23 mouse cellular contexts compared by ENCODE assay signal in genomic region chr13:95889366-95889765, GRCm38 (mm10). TPM values are rescaled to one million over a fixed set of nuclear protein-coding genes. Genes with fewer than 3 reads are reported as not detected.
DNase-seq lines count a peak whose midpoint lies in the region; ATAC-seq and TF ChIP-seq lines count a peak whose summit lies in the region.
"Had no signal": no experiment of that assay in that cellular context is flagged by ENCODE, and none has a peak within 500 bp of the region (broad histone marks: within the 10 kb centered on the region; RNA-seq: fewer than 3 reads in every experiment).

No protein-coding gene starts in this region.

- 0 out of 2 replicates have a peak, but pooled peaks cover 2% of the 10 kb centered on the region for H3K27me3 ChIP-seq in embryonic facial prominence, embryonic 13.5 days
- H3K27me3 ChIP-seq in embryonic facial prominence, embryonic 10.5 days (replicated peaks; ENCODE audit: low read depth, poor library complexity, severe bottlenecking), result peaks cover 6% of the 10 kb centered on the region; the same call in 1 of the 2 replicates
- H3K27me3 ChIP-seq in hindbrain, embryonic 12.5 days, result no peaks in the 10 kb centered on the region
- H3K27me3 ChIP-seq in hindbrain, embryonic 11.5 days (ENCODE audit: control insufficient read depth, insufficient read depth, low read length), result no peaks in the 10 kb centered on the region
- H3K27me3 ChIP-seq in liver, adult 2 months (ENCODE audit: control insufficient read depth, insufficient read depth, low read length), result no peaks in the 10 kb centered on the region
- no peaks in the 10 kb centered on the region for H3K27me3 ChIP-seq in liver, embryonic 11.5 days (replicated peaks; ENCODE audit: control insufficient read depth, insufficient read depth, low read length)
- H3K27me3 ChIP-seq: embryonic facial prominence, embryonic 15.5 days; forebrain, embryonic 15.5 days; limb, embryonic 15.5 days; midbrain, embryonic 12.5 days; stomach, embryonic 15.5 days had no signal

- no peak for DNase-seq in embryonic facial prominence, embryonic 10.5 days (ENCODE audit: low spot score)
- DNase-seq in hindbrain, embryonic 11.5 days (ENCODE audit: low spot score), result no peak
- DNase-seq in liver, adult 2 months (ENCODE audit: extremely low read depth, low read depth, low spot score), result peak; percentile 55
- no peak for DNase-seq in liver, embryonic 11.5 days (ENCODE audit: low spot score)
- DNase-seq: cerebellum, adult 11-12 months; cerebellum, adult 9-11 months; gastrocnemius, adult 2 months; gastrocnemius, postnatal 36 days; kidney, adult 2 months had no signal

- no peaks in the 10 kb centered on the region for H3K9me3 ChIP-seq in embryonic facial prominence, embryonic 13.5 days
- H3K9me3 ChIP-seq in embryonic facial prominence, embryonic 10.5 days, result no peaks in the 10 kb centered on the region
- no peaks in the 10 kb centered on the region for H3K9me3 ChIP-seq in hindbrain, embryonic 12.5 days (replicated peaks)
- H3K9me3 ChIP-seq in hindbrain, embryonic 11.5 days (ENCODE audit: control insufficient read depth, low read length), result no peaks in the 10 kb centered on the region
- H3K9me3 ChIP-seq in liver, embryonic 11.5 days (ENCODE audit: control insufficient read depth, low read length), result no peaks in the 10 kb centered on the region
- H3K9me3 ChIP-seq: embryonic facial prominence, embryonic 15.5 days; forebrain, embryonic 15.5 days; G1E; heart, embryonic 13.5 days; limb, embryonic 10.5 days; limb, embryonic 15.5 days; megakaryocyte, embryonic 14.5 days; midbrain, embryonic 12.5 days; stomach, embryonic 15.5 days had no signal

- no peak overlapping the region for H3K4me3 ChIP-seq in embryonic facial prominence, embryonic 13.5 days
- no peak overlapping the region for H3K4me3 ChIP-seq in embryonic facial prominence, embryonic 10.5 days
- H3K4me3 ChIP-seq in hindbrain, embryonic 12.5 days, result no peak overlapping the region
- no peak overlapping the region for H3K4me3 ChIP-seq in hindbrain, embryonic 11.5 days (ENCODE audit: low read depth, low read length)
- no peak overlapping the region for H3K4me3 ChIP-seq in liver, adult 2 months (ENCODE audit: insufficient read depth, low read depth, low read length)
- H3K4me3 ChIP-seq in liver, embryonic 11.5 days (ENCODE audit: low read depth, low read length), result no peak overlapping the region
- H3K4me3 ChIP-seq in macrophage (ENCODE audit: inconsistent target), result no peak overlapping the region
- H3K4me3 ChIP-seq: heart, adult 2 months had no signal

- H3K4me2 ChIP-seq in embryonic facial prominence, embryonic 13.5 days, result peak overlapping the region; percentile 97
- H3K4me2 ChIP-seq in hindbrain, embryonic 12.5 days (replicated peaks), result peak overlapping the region; percentile 92; the same call in 1 of the 2 replicates
- no peak overlapping the region for H3K4me2 ChIP-seq in hindbrain, embryonic 11.5 days (replicated peaks; ENCODE audit: low read depth, low read length)
- no peak overlapping the region for H3K4me2 ChIP-seq in liver, embryonic 11.5 days

- TF ChIP-seq CTCF in liver, adult 2 months (IDR thresholded peaks at IDR 0.05; ENCODE audit: low read depth, low read length), result no peak

- H3K36me3 ChIP-seq in embryonic facial prominence, embryonic 13.5 days, result no peaks in the 10 kb centered on the region
- no peaks in the 10 kb centered on the region; the same call in 1 of the 2 replicates for H3K36me3 ChIP-seq in embryonic facial prominence, embryonic 10.5 days (replicated peaks)
- no peaks in the 10 kb centered on the region for H3K36me3 ChIP-seq in hindbrain, embryonic 12.5 days
- no peaks in the 10 kb centered on the region for H3K36me3 ChIP-seq in hindbrain, embryonic 11.5 days (ENCODE audit: control insufficient read depth, insufficient read depth, low read length)
- no peaks in the 10 kb centered on the region; the same call in 1 of the 2 replicates for H3K36me3 ChIP-seq in liver, adult 2 months (ENCODE audit: control insufficient read depth, insufficient read depth, low read length)
- no peaks in the 10 kb centered on the region for H3K36me3 ChIP-seq in liver, embryonic 11.5 days (ENCODE audit: control insufficient read depth, insufficient read depth, low read length)
- no peaks in the 10 kb centered on the region for H3K36me3 ChIP-seq in macrophage (ENCODE audit: inconsistent target)
- H3K36me3 ChIP-seq: embryonic facial prominence, embryonic 15.5 days; forebrain, embryonic 15.5 days; heart, embryonic 13.5 days; limb, embryonic 10.5 days; limb, embryonic 15.5 days; midbrain, embryonic 12.5 days; stomach, embryonic 15.5 days had no signal

- H3K79me2 ChIP-seq in liver, adult 2 months (ENCODE audit: control insufficient read depth, insufficient read depth, low read length), result peaks cover 34% of the 10 kb centered on the region
- H3K79me2 ChIP-seq in macrophage (ENCODE audit: inconsistent target), result peaks cover 59% of the 10 kb centered on the region

- TF ChIP-seq POLR2A in liver, adult 2 months (IDR thresholded peaks at IDR 0.05; ENCODE audit: extremely low read depth, insufficient read depth, low read length), result no peak

- peaks cover 14% of the 10 kb centered on the region for H3K4me1 ChIP-seq in embryonic facial prominence, embryonic 13.5 days
- peaks cover 50% of the 10 kb centered on the region for H3K4me1 ChIP-seq in embryonic facial prominence, embryonic 10.5 days
- H3K4me1 ChIP-seq in hindbrain, embryonic 12.5 days, result peaks cover 36% of the 10 kb centered on the region
- peaks cover 8% of the 10 kb centered on the region for H3K4me1 ChIP-seq in hindbrain, embryonic 11.5 days (replicated peaks; ENCODE audit: control insufficient read depth, insufficient read depth, low read length)
- peaks cover 43% of the 10 kb centered on the region for H3K4me1 ChIP-seq in liver, adult 2 months (ENCODE audit: control insufficient read depth, insufficient read depth, low read length)
- peaks cover 13% of the 10 kb centered on the region for H3K4me1 ChIP-seq in liver, embryonic 11.5 days (replicated peaks; ENCODE audit: control insufficient read depth, insufficient read depth, low read length)

- ATAC-seq in embryonic facial prominence, embryonic 13.5 days (ENCODE audit: insufficient number of reproducible peaks, insufficient read depth, low FRiP score, low TSS enrichment, low read depth), result no peak
- no peak for ATAC-seq in hindbrain, embryonic 12.5 days (ENCODE audit: low FRiP score)
- no peak for ATAC-seq in hindbrain, embryonic 11.5 days (ENCODE audit: low FRiP score)
- ATAC-seq in liver, embryonic 11.5 days (replicated peaks; ENCODE audit: low FRiP score), result no peak
- no peak for ATAC-seq in CD4-positive, CD25-positive, alpha-beta regulatory T cell, adult 4 months
- ATAC-seq: forebrain, embryonic 15.5 days had no signal

- no peak overlapping the region for H3K9ac ChIP-seq in embryonic facial prominence, embryonic 13.5 days
- H3K9ac ChIP-seq in hindbrain, embryonic 12.5 days, result no peak overlapping the region
- H3K9ac ChIP-seq in hindbrain, embryonic 11.5 days (ENCODE audit: low read depth, low read length), result no peak overlapping the region
- 0 out of 2 replicates have a peak overlapping the region, but pooled peaks have one; percentile 20 for H3K9ac ChIP-seq in liver, adult 2 months (ENCODE audit: low read depth, low read length)
- H3K9ac ChIP-seq in liver, embryonic 11.5 days (ENCODE audit: low read depth, low read length), result no peak overlapping the region
- H3K9ac ChIP-seq: embryonic facial prominence, embryonic 15.5 days; forebrain, embryonic 15.5 days; heart, embryonic 13.5 days; limb, embryonic 15.5 days; midbrain, embryonic 12.5 days; stomach, embryonic 15.5 days had no signal

- 88% methylated on average over 10 of the region's 10 CpGs for WGBS in embryonic facial prominence, embryonic 13.5 days
- 87% methylated on average over 10 of the region's 10 CpGs for WGBS in embryonic facial prominence, embryonic 10.5 days
- WGBS in hindbrain, embryonic 12.5 days, result 92% methylated on average over 10 of the region's 10 CpGs
- 91% methylated on average over 10 of the region's 10 CpGs for WGBS in hindbrain, embryonic 11.5 days
- WGBS in liver, adult 2 months, result 56% methylated on average over 10 of the region's 10 CpGs
- WGBS in liver, embryonic 11.5 days, result 89% methylated on average over 10 of the region's 10 CpGs
- 83% methylated on average over 10 of the region's 10 CpGs for WGBS in macrophage (ENCODE audit: missing documents)

- H3K27ac ChIP-seq in embryonic facial prominence, embryonic 13.5 days, result no peak overlapping the region
- H3K27ac ChIP-seq in embryonic facial prominence, embryonic 10.5 days (replicated peaks), result no peak overlapping the region
- no peak overlapping the region for H3K27ac ChIP-seq in hindbrain, embryonic 12.5 days
- no peak overlapping the region for H3K27ac ChIP-seq in hindbrain, embryonic 11.5 days (ENCODE audit: low read depth, low read length)
- H3K27ac ChIP-seq in liver, adult 2 months (replicated peaks; ENCODE audit: insufficient read depth, low read depth, low read length), result 0 out of 2 replicates have a peak overlapping the region, but pooled peaks have one; percentile 15
- no peak overlapping the region for H3K27ac ChIP-seq in liver, embryonic 11.5 days (ENCODE audit: low read depth, low read length)
- H3K27ac ChIP-seq in macrophage, result peak overlapping the region; percentile 76
- H3K27ac ChIP-seq: forebrain, embryonic 15.5 days; gastrocnemius, adult 2 months; heart, adult 2 months; heart, embryonic 13.5 days; limb, embryonic 10.5 days; midbrain, embryonic 12.5 days; stomach, embryonic 15.5 days had no signal

RNA-seq across cellular contexts. Expression of gene Iqgap2, which starts 2.4 kb away (rescaled TPM):
- 15.1 and 16.5 TPM in 2 replicates for polyA plus RNA-seq in embryonic facial prominence, embryonic 13.5 days (2015; fragmentation: Nextera tagmentation; extraction: Ambion mirVana)
- polyA plus RNA-seq in embryonic facial prominence, embryonic 10.5 days (2016; fragmentation: Nextera tagmentation; extraction: Ambion mirVana), result 11.0 and 11.1 TPM in 2 replicates
- polyA plus RNA-seq in hindbrain, embryonic 12.5 days (2016; fragmentation: Nextera tagmentation; extraction: Ambion mirVana), result 13.3 and 14.0 TPM in 2 replicates
- 17.7 and 20.7 TPM in 2 replicates for polyA plus RNA-seq in hindbrain, embryonic 11.5 days (2014; fragmentation: Nextera tagmentation; extraction: Ambion mirVana)
- 156 and 189 TPM in 2 replicates for total RNA-seq in liver, adult 2 months (2014; rRNA removed)
- 21.4 and 31.5 TPM in 2 replicates for polyA plus RNA-seq in liver, adult 2 months (2012; rRNA removed)
- polyA plus RNA-seq in liver, embryonic 11.5 days (2014; fragmentation: Nextera tagmentation; extraction: Ambion mirVana), result 17.1 and 17.7 TPM in 2 replicates
- 100 to 1,000 TPM in 2 of 26 experiments, 10 to 100 TPM in 24; 22.4 to 112 (median 68.5) TPM for total RNA-seq in macrophage (2018; cell fraction: chromatin; rRNA removed)
- 10 to 100 TPM; 24.6 to 68.2 (median 47.0) TPM for total RNA-seq in macrophage (2018; cell fraction: cytosol; rRNA removed)
- 10 to 100 TPM; 35.0 to 80.6 (median 53.5) TPM for total RNA-seq in macrophage (2018; cell fraction: nucleus; rRNA removed)
- polyA plus RNA-seq in macrophage (2018), result 34.1 to 70.8 TPM (median 49.3 TPM) in 3 replicates
- polyA plus RNA-seq in CD4-positive, CD25-positive, alpha-beta regulatory T cell, adult 4 months (2017; shearing (Covaris generic)), result 10 to 100 TPM; 14.2 to 14.7 TPM

Comparison
In these comparisons a context has a peak if more than half of its experiments do, and no peak if none do; other contexts are left out.
1. H3K27ac ChIP-seq: peak in liver, adult 2 months (single experiment) and macrophage (single experiment); none in embryonic facial prominence, embryonic 13.5 days (single experiment), embryonic facial prominence, embryonic 10.5 days (single experiment), hindbrain, embryonic 12.5 days (single experiment), hindbrain, embryonic 11.5 days (single experiment) and liver, embryonic 11.5 days (single experiment).
2. H3K4me2 ChIP-seq: peak in embryonic facial prominence, embryonic 13.5 days (single experiment) and hindbrain, embryonic 12.5 days (single experiment); none in hindbrain, embryonic 11.5 days (single experiment) and liver, embryonic 11.5 days (single experiment).